Mouse (Mus musculus): ENCODE data around the gene Man1c1. TPM values are rescaled to one million over a fixed set of nuclear protein-coding genes. Genes with fewer than 3 reads are reported as not detected.

The Man1c1 gene
- polyA plus RNA-seq, 1 experiment from 2014 or later, result 5.3 TPM

DNA sequence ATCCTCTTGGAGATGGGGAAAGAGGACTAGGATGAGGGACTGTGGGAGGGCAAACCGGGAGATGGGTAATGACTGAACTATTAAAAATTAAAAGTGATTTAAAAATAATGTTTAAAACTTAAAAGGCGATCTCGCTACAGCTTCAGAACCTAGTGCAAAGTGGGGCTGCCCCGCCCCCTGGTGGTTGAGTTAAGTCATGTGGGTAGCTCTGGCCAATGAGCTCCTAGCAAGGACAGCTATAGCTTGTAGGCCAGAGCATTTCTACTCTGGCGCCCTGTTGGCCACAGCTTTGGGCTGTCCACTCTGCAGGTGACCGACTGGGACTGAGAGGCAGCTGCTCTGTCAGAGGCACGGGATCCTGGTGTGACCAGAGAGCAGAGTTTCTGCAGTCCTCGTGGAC, 9.8 kb upstream of the Man1c1 start:
- WGBS, result 5% methylated on average over 8 of the region's 8 CpGs
- H3K36me3 ChIP-seq (ENCODE audit: control insufficient read depth, insufficient read depth, low read length), result no peaks in the 10 kb centered on the region
- ATAC-seq (ENCODE audit: low FRiP score) (peak; percentile 65), DNase-seq (ENCODE audit: low spot score) (peak; percentile 84)
- no peak overlapping the region for H3K27ac ChIP-seq (ENCODE audit: low read depth, low read length)
- H3K4me3 ChIP-seq (ENCODE audit: low read depth, low read length), result no peak overlapping the region
- no peak overlapping the region for H3K9ac ChIP-seq (ENCODE audit: low read depth, low read length)
- H3K27me3 ChIP-seq (ENCODE audit: control insufficient read depth, insufficient read depth, low read length), result no peaks in the 10 kb centered on the region
- no peak overlapping the region for H3K4me2 ChIP-seq (replicated peaks; ENCODE audit: low read depth, low read length)
- no peaks in the 10 kb centered on the region for H3K4me1 ChIP-seq (replicated peaks; ENCODE audit: control insufficient read depth, insufficient read depth, low read length)
- H3K9me3 ChIP-seq (ENCODE audit: control insufficient read depth, low read length), result no peaks in the 10 kb centered on the region

DNA sequence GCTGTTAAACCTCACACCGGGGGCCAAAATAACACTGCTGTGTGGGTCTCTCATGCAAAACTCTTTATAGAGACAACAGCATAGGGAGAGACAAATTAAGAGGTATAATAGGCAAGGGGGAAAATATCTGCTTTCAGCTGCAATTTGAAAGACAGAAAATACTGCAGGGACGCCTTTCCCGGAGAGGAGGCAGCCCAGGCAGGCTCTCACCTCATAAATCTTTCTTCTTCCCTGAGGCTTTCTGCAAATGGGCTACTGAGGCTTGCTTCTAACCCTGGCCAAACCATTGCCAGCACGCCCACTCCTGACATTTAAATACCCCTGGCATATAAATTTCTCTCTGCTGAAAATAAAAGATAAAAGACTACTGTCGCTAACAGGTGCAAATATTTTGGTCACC, 1.2 kb upstream of the Man1c1 start:
- H3K27ac ChIP-seq (ENCODE audit: low read depth, low read length), result no peak overlapping the region
- DNase-seq (ENCODE audit: low spot score) (no peak), ATAC-seq (ENCODE audit: low FRiP score) (no peak)
- WGBS, result 58% methylated on average over 5 of the region's 5 CpGs
- H3K4me3 ChIP-seq (ENCODE audit: low read depth, low read length), result no peak overlapping the region
- H3K4me2 ChIP-seq (replicated peaks; ENCODE audit: low read depth, low read length), result no peak overlapping the region
- peaks cover 7% of the 10 kb centered on the region; the same call in 1 of the 2 replicates for H3K4me1 ChIP-seq (replicated peaks; ENCODE audit: control insufficient read depth, insufficient read depth, low read length)
- no peaks in the 10 kb centered on the region for H3K9me3 ChIP-seq (ENCODE audit: control insufficient read depth, low read length)
- H3K9ac ChIP-seq (ENCODE audit: low read depth, low read length), result no peak overlapping the region
- H3K36me3 ChIP-seq (ENCODE audit: control insufficient read depth, insufficient read depth, low read length), result no peaks in the 10 kb centered on the region
- peaks cover 18% of the 10 kb centered on the region for H3K27me3 ChIP-seq (ENCODE audit: control insufficient read depth, insufficient read depth, low read length)

DNA sequence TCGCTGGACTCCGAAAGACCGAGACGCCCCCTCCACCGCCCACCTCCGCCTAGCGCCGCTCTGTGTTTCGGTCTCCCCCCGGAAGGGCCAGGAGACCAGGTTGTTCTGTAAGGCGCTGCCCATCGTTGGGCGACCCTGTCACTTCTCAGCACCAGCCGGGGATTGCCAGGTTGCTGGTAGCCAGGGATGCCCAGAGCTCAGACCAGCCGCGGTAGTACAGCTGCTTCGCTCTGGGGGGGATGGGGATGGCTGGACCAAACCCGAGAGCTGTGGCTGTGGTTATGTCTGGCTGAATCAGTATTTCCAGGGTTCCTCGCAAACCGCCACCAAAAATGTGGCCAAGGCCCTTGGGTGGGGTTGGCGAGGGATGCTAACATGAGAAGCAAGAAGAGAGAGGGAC, 500 bp upstream of the Man1c1 start:
- no peaks in the 10 kb centered on the region for H3K36me3 ChIP-seq (ENCODE audit: control insufficient read depth, insufficient read depth, low read length)
- peaks cover 7% of the 10 kb centered on the region; the same call in 1 of the 2 replicates for H3K4me1 ChIP-seq (replicated peaks; ENCODE audit: control insufficient read depth, insufficient read depth, low read length)
- 2% methylated on average over 21 of the region's 21 CpGs for WGBS
- ATAC-seq (ENCODE audit: low FRiP score) (no peak), DNase-seq (ENCODE audit: low spot score) (no peak)
- H3K4me2 ChIP-seq (replicated peaks; ENCODE audit: low read depth, low read length), result peak overlapping the region; percentile 84
- peaks cover 18% of the 10 kb centered on the region for H3K27me3 ChIP-seq (ENCODE audit: control insufficient read depth, insufficient read depth, low read length)
- H3K4me3 ChIP-seq (ENCODE audit: low read depth, low read length), result peak overlapping the region; percentile 61
- H3K27ac ChIP-seq (ENCODE audit: low read depth, low read length), result peak overlapping the region; percentile 70
- no peaks in the 10 kb centered on the region for H3K9me3 ChIP-seq (ENCODE audit: control insufficient read depth, low read length)
- H3K9ac ChIP-seq (ENCODE audit: low read depth, low read length), result peak overlapping the region; percentile 62

DNA sequence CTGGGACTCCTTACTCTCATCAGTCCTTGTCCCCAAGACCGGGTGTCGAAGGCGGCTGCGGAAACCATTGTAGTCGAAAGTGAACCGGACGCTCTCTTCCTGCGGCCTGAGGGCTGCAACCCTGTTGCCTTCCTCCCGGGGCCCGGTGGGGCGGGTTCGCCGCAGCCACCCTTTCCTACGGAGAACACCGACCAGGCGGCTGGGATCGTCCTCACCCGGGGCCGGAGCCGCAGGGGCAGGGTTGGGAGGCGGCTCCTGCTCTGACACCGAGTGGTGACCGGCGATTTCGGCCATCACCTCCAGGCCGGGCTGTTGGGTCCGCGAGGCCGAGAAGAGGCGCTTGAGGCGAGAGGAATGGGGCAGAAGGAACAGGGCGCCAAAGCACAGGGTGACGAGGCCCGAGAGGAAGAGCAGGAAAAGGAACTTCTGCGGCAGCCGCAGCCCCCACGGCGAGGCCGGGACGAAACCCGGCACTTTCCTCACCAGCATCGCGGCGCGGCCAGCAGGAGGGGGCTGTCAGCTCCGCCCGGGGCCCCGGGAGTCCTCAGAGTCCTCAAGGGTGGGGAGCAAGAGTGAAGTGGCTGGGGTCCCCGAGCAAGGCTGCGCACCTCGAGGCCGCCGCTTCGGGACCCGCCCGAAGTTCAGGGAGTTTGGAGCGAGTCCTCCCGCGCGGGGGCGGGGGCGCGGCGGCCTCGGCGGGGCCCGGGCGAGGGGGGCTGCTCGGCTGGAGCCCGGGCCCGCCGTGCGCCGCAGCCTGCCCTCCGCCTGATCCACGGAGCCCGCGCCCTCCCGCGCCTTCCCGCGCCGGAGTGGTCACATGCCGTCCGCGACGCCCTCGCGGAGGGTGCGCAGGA, 882 bp downstream of the Man1c1 start:
- peak overlapping the region; percentile 99 for H3K4me2 ChIP-seq (replicated peaks; ENCODE audit: low read depth, low read length)
- H3K36me3 ChIP-seq (ENCODE audit: control insufficient read depth, insufficient read depth, low read length), result no peaks in the 10 kb centered on the region
- no peak for ATAC-seq (ENCODE audit: low FRiP score)
- under 1% methylated on average over 75 of the region's 90 CpGs for WGBS
- H3K4me3 ChIP-seq (ENCODE audit: low read depth, low read length), result peak overlapping the region; percentile 61
- H3K9me3 ChIP-seq (ENCODE audit: control insufficient read depth, low read length), result no peaks in the 10 kb centered on the region
- peaks cover 18% of the 10 kb centered on the region for H3K27me3 ChIP-seq (ENCODE audit: control insufficient read depth, insufficient read depth, low read length)
- H3K4me1 ChIP-seq (replicated peaks; ENCODE audit: control insufficient read depth, insufficient read depth, low read length), result peaks cover 7% of the 10 kb centered on the region; the same call in 1 of the 2 replicates
- DNase-seq (ENCODE audit: low spot score), result peak; percentile 51
- peak overlapping the region; percentile 57 for H3K9ac ChIP-seq (ENCODE audit: low read depth, low read length)
- 0 out of 2 replicates have a peak overlapping the region, but pooled peaks have one; percentile 17 for H3K27ac ChIP-seq (ENCODE audit: low read depth, low read length)

DNA sequence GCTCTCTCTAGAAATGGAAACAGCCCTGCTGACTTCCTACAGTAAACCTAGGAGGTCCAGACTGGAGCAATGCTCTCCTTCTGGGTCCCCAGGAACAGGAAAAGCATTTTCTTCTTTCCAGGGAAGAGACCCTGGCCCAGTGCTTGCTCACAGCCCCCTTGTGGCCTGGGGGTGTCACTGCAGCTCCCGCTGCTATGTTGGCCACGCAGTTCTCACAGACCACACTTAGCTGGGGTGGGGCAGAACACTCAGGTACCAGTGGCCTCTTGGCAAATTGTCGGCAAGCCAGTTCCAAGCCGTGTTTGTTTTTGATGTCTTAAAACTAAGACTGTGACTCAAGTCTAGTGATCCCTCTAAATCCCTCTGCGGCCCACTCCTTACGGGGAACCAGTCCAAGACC, 2.2 kb downstream of the Man1c1 start:
- WGBS, result 38% methylated on average over 6 of the region's 6 CpGs
- Histone ChIP-seq H3K27ac (ENCODE audit: low read depth, low read length) (no peak overlapping the region), H3K9me3 (ENCODE audit: control insufficient read depth, low read length) (no peaks in the 10 kb centered on the region), H3K36me3 (ENCODE audit: control insufficient read depth, insufficient read depth, low read length) (no peaks in the 10 kb centered on the region), H3K4me2 (replicated peaks; ENCODE audit: low read depth, low read length) (no peak overlapping the region; the same call in 1 of the 2 replicates), H3K27me3 (ENCODE audit: control insufficient read depth, insufficient read depth, low read length) (peaks cover 17% of the 10 kb centered on the region), H3K4me3 (ENCODE audit: low read depth, low read length) (peak overlapping the region; percentile 2; the same call in 1 of the 2 replicates), H3K4me1 (replicated peaks; ENCODE audit: control insufficient read depth, insufficient read depth, low read length) (peaks cover 7% of the 10 kb centered on the region; the same call in 1 of the 2 replicates), H3K9ac (ENCODE audit: low read depth, low read length) (no peak overlapping the region)
- DNase-seq (ENCODE audit: low spot score) (peak; percentile 85), ATAC-seq (ENCODE audit: low FRiP score) (no peak)

DNA sequence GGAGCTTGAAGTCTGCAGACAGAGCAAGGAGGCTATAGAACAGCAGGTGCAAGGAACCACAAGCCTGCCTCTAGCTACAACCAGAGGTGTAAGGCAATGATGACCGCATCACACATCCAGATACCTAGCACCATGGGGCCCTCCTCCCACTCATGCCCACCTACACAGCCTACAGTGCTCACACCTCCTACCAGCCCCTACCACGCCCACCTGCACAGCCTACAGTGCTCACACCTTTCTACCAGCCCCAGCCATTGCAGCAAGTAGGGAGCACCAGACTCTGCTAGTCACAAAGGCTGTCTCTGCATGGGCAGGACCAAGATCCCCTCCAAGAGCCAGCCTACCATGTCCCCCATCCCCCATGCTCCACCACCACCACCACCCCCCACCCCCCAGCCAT, 3.2 kb downstream of the Man1c1 start:
- DNase-seq (ENCODE audit: low spot score) (no peak), ATAC-seq (ENCODE audit: low FRiP score) (no peak)
- no peak overlapping the region for H3K4me2 ChIP-seq (replicated peaks; ENCODE audit: low read depth, low read length)
- peaks cover 7% of the 10 kb centered on the region; the same call in 1 of the 2 replicates for H3K4me1 ChIP-seq (replicated peaks; ENCODE audit: control insufficient read depth, insufficient read depth, low read length)
- H3K4me3 ChIP-seq (ENCODE audit: low read depth, low read length), result no peak overlapping the region
- no peaks in the 10 kb centered on the region for H3K9me3 ChIP-seq (ENCODE audit: control insufficient read depth, low read length)
- 100% methylated on average over 2 of the region's 2 CpGs for WGBS
- H3K36me3 ChIP-seq (ENCODE audit: control insufficient read depth, insufficient read depth, low read length), result no peaks in the 10 kb centered on the region
- peaks cover 17% of the 10 kb centered on the region for H3K27me3 ChIP-seq (ENCODE audit: control insufficient read depth, insufficient read depth, low read length)
- H3K27ac ChIP-seq (ENCODE audit: low read depth, low read length), result no peak overlapping the region
- no peak overlapping the region for H3K9ac ChIP-seq (ENCODE audit: low read depth, low read length)

DNA sequence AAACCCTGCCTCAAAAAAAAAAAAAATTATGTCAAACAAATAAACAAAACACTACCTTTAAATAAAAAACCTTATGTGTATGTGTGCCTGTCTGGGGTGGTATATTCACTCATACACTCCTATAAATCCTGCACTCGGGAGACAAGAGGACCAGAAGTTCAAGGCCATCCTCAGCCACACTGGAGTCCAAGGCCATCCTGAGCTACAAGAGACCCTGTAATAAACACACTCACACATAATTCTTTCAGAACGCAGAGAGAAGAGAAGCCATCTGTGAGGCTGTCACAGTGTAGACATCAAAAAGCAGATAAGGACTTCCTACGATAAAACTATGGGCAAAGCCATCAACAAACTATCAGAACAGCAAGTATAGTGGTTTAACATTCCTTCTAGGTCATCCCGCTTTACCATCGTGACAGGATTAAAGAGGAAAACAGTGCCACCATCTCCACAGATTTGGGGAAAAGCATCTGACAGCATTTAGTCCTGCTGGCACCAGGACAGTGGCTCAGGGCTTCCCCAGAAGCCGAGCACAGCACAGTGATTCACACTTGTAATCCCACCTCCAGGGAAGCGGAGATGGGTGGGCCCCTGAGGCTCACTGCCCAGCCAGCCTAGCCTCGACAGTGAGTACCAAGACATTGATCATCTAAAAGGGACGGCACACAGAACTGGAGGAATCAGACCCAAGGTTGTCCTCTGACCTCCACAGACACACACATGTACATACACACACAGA, 10.7 kb downstream of the Man1c1 start:
- DNase-seq (ENCODE audit: low spot score), result no peak
- H3K9ac ChIP-seq (ENCODE audit: low read depth, low read length), result no peak overlapping the region
- WGBS, result 79% methylated on average over 9 of the region's 9 CpGs
- no peaks in the 10 kb centered on the region for H3K36me3 ChIP-seq (ENCODE audit: control insufficient read depth, insufficient read depth, low read length)
- ATAC-seq (ENCODE audit: low FRiP score), result no peak
- H3K4me3 ChIP-seq (ENCODE audit: low read depth, low read length), result no peak overlapping the region
- H3K27me3 ChIP-seq (ENCODE audit: control insufficient read depth, insufficient read depth, low read length), result no peaks in the 10 kb centered on the region
- no peak overlapping the region for H3K27ac ChIP-seq (ENCODE audit: low read depth, low read length)
- H3K4me1 ChIP-seq (replicated peaks; ENCODE audit: control insufficient read depth, insufficient read depth, low read length), result no peaks in the 10 kb centered on the region
- H3K9me3 ChIP-seq (ENCODE audit: control insufficient read depth, low read length), result no peaks in the 10 kb centered on the region
- H3K4me2 ChIP-seq (replicated peaks; ENCODE audit: low read depth, low read length), result no peak overlapping the region

DNA sequence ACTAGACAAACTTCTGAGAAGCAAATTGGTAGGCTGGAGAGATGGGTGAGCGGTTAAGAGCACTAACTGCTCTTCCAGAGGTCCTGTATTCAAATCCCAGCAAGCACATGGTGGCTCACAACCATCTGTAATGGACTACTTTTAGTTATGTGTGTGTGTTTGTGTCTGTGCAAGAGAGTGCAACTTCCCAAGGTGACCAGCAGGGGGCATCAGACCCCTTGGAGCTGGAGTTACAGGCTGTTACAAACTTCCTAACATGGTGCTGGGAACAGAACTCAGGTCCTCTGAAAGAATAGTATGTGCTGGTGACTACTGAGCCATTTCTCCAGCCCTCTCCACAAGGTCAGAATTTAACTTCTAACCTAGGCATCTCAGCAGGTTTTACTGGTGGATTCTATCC, 11.7 kb downstream of the Man1c1 start:
- H3K9ac ChIP-seq (ENCODE audit: low read depth, low read length), result no peak overlapping the region
- no peak for DNase-seq (ENCODE audit: low spot score)
- no peak overlapping the region for H3K4me2 ChIP-seq (replicated peaks; ENCODE audit: low read depth, low read length)
- 92% methylated on average over 1 of the region's 1 CpGs for WGBS
- no peaks in the 10 kb centered on the region for H3K36me3 ChIP-seq (ENCODE audit: control insufficient read depth, insufficient read depth, low read length)
- no peaks in the 10 kb centered on the region for H3K9me3 ChIP-seq (ENCODE audit: control insufficient read depth, low read length)
- H3K4me1 ChIP-seq (replicated peaks; ENCODE audit: control insufficient read depth, insufficient read depth, low read length), result no peaks in the 10 kb centered on the region
- no peak overlapping the region for H3K27ac ChIP-seq (ENCODE audit: low read depth, low read length)
- no peak overlapping the region for H3K4me3 ChIP-seq (ENCODE audit: low read depth, low read length)
- ATAC-seq (ENCODE audit: low FRiP score), result no peak
- no peaks in the 10 kb centered on the region for H3K27me3 ChIP-seq (ENCODE audit: control insufficient read depth, insufficient read depth, low read length)
